Mouse (Mus musculus) erythroblast, embryonic 14.5 days (primary cell): ENCODE measurements around the gene Mcfd2.

Experiments used
- GATA1 ChIP-seq: IDR thresholded peaks from 2 replicates; pipeline ENCODE4 v1.6.1; 2012; ENCODE audit warnings: low read length, inconsistent platforms, mixed read lengths
- TAL1 ChIP-seq: IDR thresholded peaks from 3 replicates; pipeline ENCODE4 v1.6.1; 2012; ENCODE audit warnings: low read length, inconsistent platforms, mixed read lengths

DNA sequence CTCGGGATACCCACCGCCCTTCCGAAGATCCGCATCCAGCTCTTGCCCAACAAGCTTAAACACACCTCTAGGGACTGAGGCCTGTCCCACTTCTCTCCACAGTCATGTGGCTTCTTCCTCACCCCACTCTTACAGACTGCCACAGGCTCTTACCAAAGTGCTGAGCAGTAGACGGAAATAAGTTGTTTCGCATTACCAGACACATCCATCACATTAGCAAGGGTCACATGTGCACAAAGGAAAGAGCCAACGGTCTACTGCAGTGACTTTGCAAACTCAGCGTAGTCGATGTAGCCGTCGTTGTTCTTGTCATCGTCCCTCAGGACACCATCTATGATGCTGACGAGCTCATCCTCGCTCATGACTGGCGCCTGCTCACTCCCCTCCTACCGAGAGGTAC lies 10.1 kb downstream of the Mcfd2 start:
- TF ChIP-seq TAL1 (no peak), GATA1 (no peak)
